In genomic region chr2:3692833-3693232, GRCm38 (mm10) we compare ENCODE assay signal across 16 mouse cellular contexts.
"Had no signal": no experiment of that assay in that cellular context is flagged by ENCODE, and none has a peak within 500 bp of the region (broad histone marks: within the 10 kb centered on the region; RNA-seq: fewer than 3 reads in every experiment).

No protein-coding gene starts in this region.

- H3K4me2 ChIP-seq: neural tube, embryonic 13.5 days; neural tube, embryonic 15.5 days; stomach, embryonic 15.5 days had no signal

- H3K9ac ChIP-seq: neural tube, embryonic 13.5 days; neural tube, embryonic 15.5 days; stomach, embryonic 15.5 days had no signal

- H3K36me3 ChIP-seq: neural tube, embryonic 13.5 days; neural tube, embryonic 15.5 days; stomach, embryonic 15.5 days had no signal

- H3K9me3 ChIP-seq: neural tube, embryonic 13.5 days; neural tube, embryonic 15.5 days; stomach, embryonic 15.5 days had no signal

- H3K27me3 ChIP-seq: neural tube, embryonic 13.5 days; neural tube, embryonic 15.5 days; stomach, embryonic 15.5 days had no signal

- H3K27ac ChIP-seq: neural tube, embryonic 13.5 days; neural tube, embryonic 15.5 days; stomach, embryonic 15.5 days; stomach, postnatal 0 days had no signal

- DNase-seq: retina, postnatal 1 day; right cerebral cortex, adult 18-20 months; right cerebral cortex, postnatal 14 days; right cerebral cortex, postnatal 25 days; right cerebral cortex, postnatal 4 days; spleen, adult 18-20 months; thymus, adult 18-20 months; thymus, adult 2 months; thymus, postnatal 14 days; thymus, postnatal 25 days; thymus, postnatal 36 days; thymus, postnatal 4 days had no signal

- H3K4me1 ChIP-seq: neural tube, embryonic 13.5 days; neural tube, embryonic 15.5 days; stomach, embryonic 15.5 days had no signal

- H3K4me3 ChIP-seq: neural tube, embryonic 13.5 days; neural tube, embryonic 15.5 days; stomach, embryonic 15.5 days had no signal
